Mouse (Mus musculus) forebrain, embryonic 11.5 days (tissue): Measurements from ENCODE around the gene Myom1. TPM values are rescaled to one million over a fixed set of nuclear protein-coding genes. Genes with fewer than 3 reads are reported as not detected.

Experiments used
- ATAC-seq: fragments of 200-750 bp; cut with Nextera tagmentation; replicated peaks from 2 replicates; pipeline ENCODE4 v1.8.0; 2017; ENCODE audit warnings: moderate TSS enrichment; ENCODE audit not compliant: low FRiP score
- DNase-seq: peaks from one replicate; pipeline ENCODE4 v3.0.0-alpha.2; 2017; ENCODE audit warnings: low spot score
- H3K27ac ChIP-seq: fragments of 300-500 bp; sonication (generic); 2 replicates; pipeline ENCODE4 v1.5.1; 2014; ENCODE audit warnings: low read depth, low read length
- H3K27me3 ChIP-seq: fragments of 300-500 bp; sonication (generic); 2 replicates; pipeline ENCODE4 v1.6.1; 2014; ENCODE audit warnings: mild to moderate bottlenecking, low read length, mixed read lengths; ENCODE audit not compliant: control insufficient read depth, insufficient read depth
- H3K36me3 ChIP-seq: fragments of 300-500 bp; sonication (generic); 2 replicates; pipeline ENCODE4 v1.6.1; 2014; ENCODE audit warnings: mild to moderate bottlenecking, low read length, moderate library complexity, mixed read lengths; ENCODE audit not compliant: control insufficient read depth, insufficient read depth
- H3K4me1 ChIP-seq: fragments of 300-500 bp; sonication (generic); replicated peaks from 2 replicates; pipeline ENCODE4 v1.6.1; 2014; ENCODE audit warnings: low read length, mixed read lengths; ENCODE audit not compliant: control insufficient read depth, insufficient read depth
- H3K4me2 ChIP-seq: fragments of 300-500 bp; sonication (generic); 2 replicates; pipeline ENCODE4 v1.6.1; 2014; ENCODE audit warnings: low read depth, mild to moderate bottlenecking, low read length, moderate library complexity, mixed read lengths; ENCODE audit not compliant: severe bottlenecking
- H3K4me3 ChIP-seq: fragments of 300-500 bp; sonication (generic); 2 replicates; pipeline ENCODE4 v1.5.1; 2014; ENCODE audit warnings: low read depth, low read length
- H3K9ac ChIP-seq: fragments of 300-500 bp; sonication (generic); 2 replicates; pipeline ENCODE4 v1.6.1; 2014; ENCODE audit warnings: low read length
- H3K9me3 ChIP-seq: fragments of 300-500 bp; sonication (generic); 2 replicates; pipeline ENCODE4 v1.6.1; 2016; ENCODE audit warnings: low read length, mixed read lengths; ENCODE audit not compliant: control insufficient read depth
- WGBS: fragments of 180-500 bp; shearing (Covaris S2); extraction: QIAGEN DNeasy Blood & Tissue Kit; methylation state at CpG from one replicate; pipeline ENCODE4 v1.1.7; 2014; 5-methylcytosine and 5-hydroxymethylcytosine counted together
- polyA plus RNA-seq: library from polyadenylated mRNA; unstranded; fragments of >200 nt; fragmentation: Nextera tagmentation; extraction: Ambion mirVana; gene quantifications from 2 replicates; pipeline ENCODE4 v1.2.1, GENCODE M21; 2014

Myom1 gene
- polyA plus RNA-seq, 1 experiment from 2014 or later, result 4.0 TPM

DNA sequence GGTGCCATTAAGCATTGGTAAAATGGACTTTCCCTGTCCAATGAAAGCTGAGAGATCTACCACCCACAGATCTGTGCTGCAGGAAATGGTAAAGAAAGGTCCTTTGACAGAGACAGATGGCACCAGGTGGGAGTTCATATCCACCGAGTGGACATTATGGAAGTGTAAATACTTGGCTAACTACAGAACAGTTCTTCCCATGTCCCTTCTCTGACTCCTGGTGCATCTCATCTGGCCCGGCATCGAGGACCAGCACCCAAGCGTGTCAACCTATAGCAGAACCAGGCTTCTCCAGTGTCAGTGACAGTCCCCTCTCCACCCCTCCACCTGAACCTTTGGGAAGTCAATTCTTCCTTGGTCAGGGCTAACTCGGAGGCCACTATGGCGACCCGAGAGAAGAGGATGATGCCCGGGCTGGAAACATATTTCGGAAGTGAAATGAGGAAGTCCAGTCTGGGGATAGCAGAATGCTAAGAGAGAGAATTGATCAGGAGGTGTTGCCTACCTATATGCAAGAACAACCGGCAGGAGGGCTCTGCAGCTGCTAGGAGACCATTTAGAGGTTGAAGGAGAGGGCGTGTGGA, 130.5 kb downstream of the Myom1 start:
- ATAC-seq, result no peak

DNA sequence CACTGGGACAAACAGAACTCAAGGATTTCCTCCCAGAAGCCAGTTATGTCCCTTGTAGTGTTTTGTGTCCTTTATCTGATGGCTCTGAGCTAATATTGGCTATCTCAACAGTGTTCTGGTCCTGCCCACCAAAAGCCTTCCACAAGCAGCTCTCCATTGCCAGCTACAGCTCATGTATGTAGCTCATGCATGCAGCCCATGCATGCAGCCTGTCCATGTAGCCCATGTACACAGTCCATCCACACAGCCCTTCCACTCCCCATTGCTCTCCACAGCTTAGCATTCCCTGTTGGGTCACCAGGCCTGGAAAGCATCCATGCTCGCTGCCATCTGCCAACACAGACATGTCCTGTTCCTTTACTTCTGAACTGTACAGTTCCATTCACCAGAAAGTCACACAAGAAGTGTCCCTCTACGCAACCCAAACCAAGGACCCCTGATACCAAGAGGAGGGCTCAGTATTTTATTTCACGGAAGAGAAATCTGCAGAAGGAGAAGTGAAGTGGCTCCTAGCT, 132.1 kb downstream of the Myom1 start:
- no peaks in the 10 kb centered on the region for H3K36me3 ChIP-seq
- H3K4me3 ChIP-seq, result no peak overlapping the region
- H3K4me2 ChIP-seq, result no peak overlapping the region
- H3K27me3 ChIP-seq, result no peaks in the 10 kb centered on the region
- H3K4me1 ChIP-seq, result no peaks in the 10 kb centered on the region
- DNase-seq (no peak), ATAC-seq (no peak)
- WGBS, result 93% methylated on average over 3 of the region's 3 CpGs
- H3K27ac ChIP-seq, result no peak overlapping the region
- H3K9me3 ChIP-seq, result no peaks in the 10 kb centered on the region
- no peak overlapping the region for H3K9ac ChIP-seq

More for the DNA sequence above, 130.5 kb downstream of the Myom1 start:
- Histone ChIP-seq H3K27me3 (no peaks in the 10 kb centered on the region), H3K36me3 (no peaks in the 10 kb centered on the region), H3K4me3 (no peak overlapping the region), H3K9me3 (no peaks in the 10 kb centered on the region), H3K27ac (no peak overlapping the region), H3K9ac (no peak overlapping the region), H3K4me1 (no peaks in the 10 kb centered on the region), H3K4me2 (no peak overlapping the region)
- 88% methylated on average over 11 of the region's 11 CpGs for WGBS
- no peak for DNase-seq

DNA sequence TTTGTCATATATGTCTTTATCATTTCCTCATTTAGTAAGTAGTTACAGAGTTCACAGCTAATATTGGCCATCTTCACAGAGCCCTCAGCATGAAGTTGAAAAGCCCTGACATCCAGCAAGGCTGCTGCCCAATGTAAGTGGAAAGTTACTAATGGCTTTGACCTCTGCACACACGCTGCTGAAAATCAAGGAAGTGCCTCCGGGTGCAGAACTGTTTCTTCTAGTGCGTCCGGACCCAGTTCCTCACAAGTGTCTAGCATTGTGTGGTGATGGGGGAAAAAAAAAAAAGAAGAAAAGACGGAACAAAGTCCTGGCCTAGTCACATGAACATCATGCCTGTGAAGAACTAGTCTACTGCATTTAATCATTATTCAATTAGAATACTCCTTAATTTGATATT, 132.7 kb downstream of the Myom1 start:
- WGBS, result 73% methylated on average over 5 of the region's 5 CpGs
- Histone ChIP-seq H3K4me3 (no peak overlapping the region), H3K36me3 (no peaks in the 10 kb centered on the region), H3K27ac (no peak overlapping the region), H3K27me3 (no peaks in the 10 kb centered on the region), H3K9ac (no peak overlapping the region), H3K4me1 (no peaks in the 10 kb centered on the region), H3K9me3 (no peaks in the 10 kb centered on the region), H3K4me2 (no peak overlapping the region)
- ATAC-seq (no peak), DNase-seq (no peak)

GRCm38 (mm10) chr17:71135866-71136265, 133.4 kb downstream of the Myom1 start:
- no peak overlapping the region for H3K4me2 ChIP-seq
- H3K27ac ChIP-seq, result no peak overlapping the region
- H3K4me3 ChIP-seq, result no peak overlapping the region
- no peaks in the 10 kb centered on the region for H3K4me1 ChIP-seq
- no peaks in the 10 kb centered on the region for H3K9me3 ChIP-seq
- no peaks in the 10 kb centered on the region for H3K27me3 ChIP-seq
- H3K36me3 ChIP-seq, result no peaks in the 10 kb centered on the region
- DNase-seq, result no peak
- 91% methylated on average over 5 of the region's 5 CpGs for WGBS
- ATAC-seq, result no peak
- H3K9ac ChIP-seq, result no peak overlapping the region

DNA sequence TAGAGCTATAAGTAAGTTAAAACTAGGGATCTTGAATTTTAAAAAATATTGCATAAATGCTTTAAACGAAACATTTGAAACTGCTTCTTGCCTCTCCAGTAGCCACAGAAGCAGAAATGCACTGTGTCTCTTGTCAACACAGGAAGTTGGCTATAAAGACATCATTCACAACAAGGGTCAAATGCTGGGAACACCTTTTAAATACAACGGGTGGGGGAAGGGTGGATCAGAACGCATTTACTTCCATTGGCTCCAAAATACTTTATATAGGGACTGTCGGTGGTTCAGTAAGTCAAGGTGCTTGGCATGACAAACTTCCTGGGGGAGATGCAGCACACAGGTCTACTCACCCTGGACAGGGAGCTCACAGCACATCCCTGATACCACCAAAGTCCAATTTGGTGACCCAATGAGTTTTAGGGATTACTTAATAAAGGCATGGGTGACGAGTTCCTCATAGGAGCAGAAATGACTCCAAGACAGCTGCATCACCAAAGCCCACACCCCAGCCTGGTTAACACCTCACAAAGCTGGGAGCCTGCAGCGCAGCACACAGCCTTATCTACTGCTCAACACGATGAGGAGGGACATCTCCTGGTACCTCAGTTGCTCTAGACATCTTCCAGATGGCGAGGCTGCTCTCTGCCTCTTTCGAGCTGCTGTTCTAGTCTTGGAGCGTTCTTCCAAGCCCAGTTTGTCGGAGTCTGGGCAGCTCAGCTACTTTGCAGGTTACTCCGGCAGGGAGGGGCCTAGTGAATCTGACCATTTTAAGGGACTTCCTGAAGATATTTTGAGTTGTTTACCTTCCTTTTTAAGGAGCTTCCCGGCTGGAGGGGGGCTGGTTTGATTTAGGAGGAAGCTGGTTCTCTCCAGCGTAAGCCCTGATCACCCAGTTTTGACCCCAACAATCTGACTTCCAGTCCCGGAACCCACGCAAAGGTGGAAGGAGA, 134.2 kb downstream of the Myom1 start:
- Histone ChIP-seq H3K4me1 (no peaks in the 10 kb centered on the region), H3K27me3 (no peaks in the 10 kb centered on the region), H3K4me3 (no peak overlapping the region), H3K4me2 (no peak overlapping the region), H3K9ac (no peak overlapping the region), H3K9me3 (no peaks in the 10 kb centered on the region), H3K36me3 (no peaks in the 10 kb centered on the region), H3K27ac (no peak overlapping the region)
- 86% methylated on average over 16 of the region's 16 CpGs for WGBS
- DNase-seq, result no peak
- no peak for ATAC-seq

- Histone ChIP-seq H3K4me1 (no peaks in the 10 kb centered on the region), H3K4me3 (no peak overlapping the region), H3K9ac (no peak overlapping the region), H3K9me3 (no peaks in the 10 kb centered on the region), H3K4me2 (no peak overlapping the region), H3K27me3 (no peaks in the 10 kb centered on the region), H3K36me3 (no peaks in the 10 kb centered on the region), H3K27ac (no peak overlapping the region)
- 86% methylated on average over 2 of the region's 2 CpGs for WGBS
- DNase-seq, result no peak
- no peak for ATAC-seq
Measured at GRCm38 (mm10) chr17:71137334-71137721, 134.9 kb downstream of the Myom1 start.

- Histone ChIP-seq H3K36me3 (no peaks in the 10 kb centered on the region), H3K9ac (no peak overlapping the region), H3K27ac (no peak overlapping the region), H3K9me3 (no peaks in the 10 kb centered on the region), H3K4me3 (no peak overlapping the region), H3K27me3 (no peaks in the 10 kb centered on the region), H3K4me2 (no peak overlapping the region), H3K4me1 (no peaks in the 10 kb centered on the region)
- ATAC-seq (no peak), DNase-seq (no peak)
- WGBS, result 89% methylated on average over 4 of the region's 4 CpGs
Measured at GRCm38 (mm10) chr17:71142068-71142467, 139.6 kb downstream of the Myom1 start.

GRCm38 (mm10) chr17:71143155-71143554, 140.7 kb downstream of the Myom1 start:
- H3K9ac ChIP-seq, result no peak overlapping the region

More at GRCm38 (mm10) chr17:71143155-71143554, 140.7 kb downstream of the Myom1 start:
- Histone ChIP-seq H3K9me3 (no peaks in the 10 kb centered on the region), H3K4me1 (no peaks in the 10 kb centered on the region), H3K27ac (no peak overlapping the region), H3K27me3 (no peaks in the 10 kb centered on the region), H3K36me3 (no peaks in the 10 kb centered on the region), H3K4me3 (no peak overlapping the region), H3K4me2 (no peak overlapping the region)
- DNase-seq, result no peak
- WGBS, result 81% methylated on average over 4 of the region's 4 CpGs
- ATAC-seq, result no peak
